Mouse (Mus musculus) heart, postnatal 0 days (tissue): ENCODE results near the gene Eif2b5. TPM values are rescaled to one million over a fixed set of nuclear protein-coding genes. Genes with fewer than 3 reads are reported as not detected.

Source experiments
- ATAC-seq: fragments of 200-750 bp; cut with Nextera tagmentation; 2 replicates; pipeline ENCODE4 v1.8.0; 2017; ENCODE audit warnings: low read depth, moderate number of reproducible peaks, moderate library complexity; ENCODE audit not compliant: insufficient read depth
- DNase-seq: peaks from one replicate; pipeline ENCODE4 v3.0.0-alpha.2; 2016; ENCODE audit warnings: low spot score
- H3K27ac ChIP-seq: fragments of 300-500 bp; sonication (generic); 2 replicates; pipeline ENCODE4 v1.5.1; 2014; ENCODE audit warnings: low read depth, mild to moderate bottlenecking
- H3K27me3 ChIP-seq: fragments of 300-500 bp; sonication (generic); 2 replicates; pipeline ENCODE4 v1.6.1; 2014; ENCODE audit warnings: low read length, mixed read lengths; ENCODE audit not compliant: control insufficient read depth, insufficient read depth
- H3K36me3 ChIP-seq: fragments of 300-500 bp; sonication (generic); replicated peaks from 2 replicates; pipeline ENCODE4 v1.6.1; 2014; ENCODE audit warnings: low read length, mixed read lengths; ENCODE audit not compliant: control insufficient read depth, insufficient read depth
- H3K4me1 ChIP-seq: fragments of 300-500 bp; sonication (generic); 2 replicates; pipeline ENCODE4 v1.6.1; 2014; ENCODE audit warnings: antibody characterized with exemption; ENCODE audit not compliant: control insufficient read depth, insufficient read depth
- H3K4me2 ChIP-seq: fragments of 300-500 bp; sonication (generic); 2 replicates; pipeline ENCODE4 v1.6.1; 2014; ENCODE audit warnings: low read depth, mild to moderate bottlenecking, low read length, moderate library complexity
- H3K4me3 ChIP-seq: fragments of 300-500 bp; sonication (generic); 2 replicates; pipeline ENCODE4 v1.5.1; 2014; ENCODE audit warnings: low read depth, low read length
- H3K9ac ChIP-seq: fragments of 300-500 bp; sonication (generic); replicated peaks from 2 replicates; pipeline ENCODE4 v1.6.1; 2014; ENCODE audit warnings: low read depth, low read length, mixed read lengths
- H3K9me3 ChIP-seq: fragments of 300-500 bp; sonication (generic); replicated peaks from 2 replicates; pipeline ENCODE4 v1.6.1; 2016; ENCODE audit warnings: low read length; ENCODE audit not compliant: control insufficient read depth
- CTCF ChIP-seq: IDR thresholded peaks from 2 replicates; pipeline ENCODE4 v1.5.1; 2016; ENCODE audit warnings: antibody characterized with exemption, control low read depth, low read depth
- EP300 ChIP-seq: IDR thresholded peaks from 2 replicates; pipeline ENCODE4 v1.6.1; 2016; ENCODE audit warnings: antibody characterized with exemption, low read depth
- WGBS: fragments of 180-500 bp; shearing (Covaris S2); extraction: QIAGEN DNeasy Blood & Tissue Kit; methylation state at CpG from one replicate; pipeline ENCODE4 v1.1.7; 2014; 5-methylcytosine and 5-hydroxymethylcytosine counted together
- polyA plus RNA-seq: library from polyadenylated mRNA; unstranded; fragments of >200 nt; fragmentation: Nextera tagmentation; extraction: Ambion mirVana; gene quantifications from 2 replicates; pipeline ENCODE4 v1.2.1, GENCODE M21; 2015
- total RNA-seq: library from RNA; depleted of rRNA; stranded (reverse); fragments of >200 nt; gene quantifications from 2 replicates; pipeline ENCODE4 v1.2.3, GENCODE M21; 2014; ENCODE audit warnings: low replicate concordance

Gene Eif2b5
- total and polyA plus RNA-seq, 2 experiments from 2014 or later = 60.0 to 67.6 TPM

- Histone ChIP-seq H3K4me3 (no peak overlapping the region), H3K9me3 (no peaks in the 10 kb centered on the region), H3K27me3 (no peaks in the 10 kb centered on the region), H3K4me2 (no peak overlapping the region), H3K36me3 (peaks cover 70% of the 10 kb centered on the region), H3K27ac (no peak overlapping the region), H3K4me1 (no peaks in the 10 kb centered on the region), H3K9ac (no peak overlapping the region)
- no peak for TF ChIP-seq EP300
- TF ChIP-seq CTCF = peak; percentile 59
- 76% methylated on average over 3 of the region's 3 CpGs for WGBS
- DNase-seq = peak; percentile 31
- peak; percentile 60 for ATAC-seq
Observed at GRCm38 (mm10) chr16:20509349-20509748, 10.7 kb downstream of the Eif2b5 start.

- peaks cover 50% of the 10 kb centered on the region for H3K36me3 ChIP-seq
Observed at GRCm38 (mm10) chr16:20511277-20511847, 12.7 kb downstream of the Eif2b5 start.

GRCm38 (mm10) chr16:20516032-20516431 is 17.4 kb downstream of the Eif2b5 start:
- H3K4me3 ChIP-seq = peak overlapping the region; percentile 92
- peaks cover 13% of the 10 kb centered on the region; the same call in 1 of the 2 replicates for H3K36me3 ChIP-seq
- H3K4me1 ChIP-seq = peaks cover 16% of the 10 kb centered on the region
- H3K4me2 ChIP-seq = peak overlapping the region; percentile 83
- no peak for ATAC-seq
- DNase-seq = no peak
- H3K27ac ChIP-seq = peak overlapping the region; percentile 95; the same call in 1 of the 2 replicates
- H3K9me3 ChIP-seq = no peaks in the 10 kb centered on the region
- no peaks in the 10 kb centered on the region for H3K27me3 ChIP-seq
- TF ChIP-seq CTCF = no peak
- no peak for TF ChIP-seq EP300
- peak overlapping the region; percentile 93 for H3K9ac ChIP-seq

More at GRCm38 (mm10) chr16:20511277-20511847, 12.7 kb downstream of the Eif2b5 start:
- Histone ChIP-seq H3K4me3 (no peak overlapping the region), H3K27me3 (no peaks in the 10 kb centered on the region), H3K27ac (no peak overlapping the region), H3K9me3 (no peaks in the 10 kb centered on the region), H3K4me1 (no peaks in the 10 kb centered on the region), H3K4me2 (no peak overlapping the region), H3K9ac (no peak overlapping the region)
- TF ChIP-seq EP300 = no peak
- no peak for TF ChIP-seq CTCF
- ATAC-seq (no peak), DNase-seq (no peak)
- 84% methylated on average over 7 of the region's 7 CpGs for WGBS

- H3K27ac ChIP-seq = peak within 1 kb of the TSS; percentile 95
- peaks cover 16% of the 10 kb centered on the region for H3K4me1 ChIP-seq
- peak within 1 kb of the TSS; percentile 92 for H3K4me3 ChIP-seq
- no peaks in the 10 kb centered on the region for H3K9me3 ChIP-seq
- H3K4me2 ChIP-seq = peak within 1 kb of the TSS; percentile 83
- peak within 1 kb of the TSS; percentile 93 for H3K9ac ChIP-seq
- H3K27me3 ChIP-seq = no peaks in the 10 kb centered on the region
- under 1% methylated on average over 49 of the region's 55 CpGs for WGBS
- ATAC-seq = peak; percentile 96
- peaks cover 12% of the 10 kb centered on the region for H3K36me3 ChIP-seq
- peak; percentile 93 for DNase-seq
- TF ChIP-seq EP300 (no peak; the same call in 1 of the 2 replicates), CTCF (peak; percentile 40)
Observed at GRCm38 (mm10) chr16:20516726-20517201, 18.1 kb downstream of the Eif2b5 start, which contains the start of gene Dvl3. Dvl3 (plus strand) TSS chr16:20516982.

GRCm38 (mm10) chr16:20517216-20517615 is 18.6 kb downstream of the Eif2b5 start:
- Histone ChIP-seq H3K27me3 (no peaks in the 10 kb centered on the region), H3K4me2 (peak overlapping the region; percentile 83), H3K36me3 (peaks cover 16% of the 10 kb centered on the region), H3K9ac (peak overlapping the region; percentile 93), H3K4me3 (peak overlapping the region; percentile 92), H3K27ac (peak overlapping the region; percentile 95), H3K4me1 (peaks cover 16% of the 10 kb centered on the region), H3K9me3 (no peaks in the 10 kb centered on the region)
- DNase-seq = no peak
- WGBS = under 1% methylated on average over 25 of the region's 26 CpGs
- TF ChIP-seq EP300 (no peak), CTCF (no peak)
- ATAC-seq = peak; percentile 12
